Mouse (Mus musculus) v-Abl transformed pro-B cells (cell line): ENCODE measurements around the gene Iqsec3.

Experiments
- in situ Hi-C, 2 experiments: fragments of 400-800 bp; cut with MboI; formaldehyde crosslinking; loops; one replicate each; pipeline ENCODE4 v1.15.1; 2025; ENCODE audit not compliant: unreplicated experiment in 2 of 2

The Iqsec3 gene

GRCm38 (mm10) chr6:121473093-121473821 lies at the start of gene Iqsec3:
Gene Iqsec3 (minus strand): TSS chr6:121473678.
- in situ Hi-C loops = no loop called here

- in situ Hi-C loops = no loop called here
Measured at GRCm38 (mm10) chr6:121522106-121522705, 48.7 kb upstream of the Iqsec3 start.

GRCm38 (mm10) chr6:121521030-121521429 lies 47.6 kb upstream of the Iqsec3 start:
- in situ Hi-C loops = no loop called here

- in situ Hi-C loops = no loop called here
Measured at GRCm38 (mm10) chr6:121519896-121520295, 46.4 kb upstream of the Iqsec3 start.

GRCm38 (mm10) chr6:121519266-121519810 lies 45.9 kb upstream of the Iqsec3 start:
- in situ Hi-C loops = no loop called here

- in situ Hi-C loops = no loop called here
Measured at GRCm38 (mm10) chr6:121517726-121518125, 44.2 kb upstream of the Iqsec3 start.

- in situ Hi-C loops = no loop called here
Measured at GRCm38 (mm10) chr6:121510381-121510780, 36.9 kb upstream of the Iqsec3 start.

GRCm38 (mm10) chr6:121509871-121510270 lies 36.4 kb upstream of the Iqsec3 start:
- in situ Hi-C loops = no loop called here

GRCm38 (mm10) chr6:121508266-121508665 lies 34.8 kb upstream of the Iqsec3 start:
- in situ Hi-C loops = no loop called here

- in situ Hi-C loops = no loop called here
Measured at GRCm38 (mm10) chr6:121501044-121501638, 27.7 kb upstream of the Iqsec3 start.

GRCm38 (mm10) chr6:121499856-121500255 lies 26.4 kb upstream of the Iqsec3 start:
- in situ Hi-C loops = no loop called here

GRCm38 (mm10) chr6:121498819-121499535 lies 25.5 kb upstream of the Iqsec3 start:
- in situ Hi-C loops = no loop called here

- in situ Hi-C loops = no loop called here
Measured at GRCm38 (mm10) chr6:121495606-121496005, 22.1 kb upstream of the Iqsec3 start.

- in situ Hi-C loops = no loop called here
Measured at GRCm38 (mm10) chr6:121495026-121495425, 21.5 kb upstream of the Iqsec3 start.

GRCm38 (mm10) chr6:121494319-121494718 lies 20.8 kb upstream of the Iqsec3 start:
- in situ Hi-C loops = no loop called here

GRCm38 (mm10) chr6:121491339-121491738 lies 17.9 kb upstream of the Iqsec3 start:
- in situ Hi-C loops = no loop called here

- in situ Hi-C loops = no loop called here
Measured at GRCm38 (mm10) chr6:121472273-121472672, 1.2 kb downstream of the Iqsec3 start.

- in situ Hi-C loops = no loop called here
Measured at GRCm38 (mm10) chr6:121468235-121468634, 5.2 kb downstream of the Iqsec3 start.

- in situ Hi-C loops = no loop called here
Measured at GRCm38 (mm10) chr6:121462628-121463340, 10.7 kb downstream of the Iqsec3 start.

GRCm38 (mm10) chr6:121457381-121457780 lies 16.1 kb downstream of the Iqsec3 start:
- in situ Hi-C loops = no loop called here
